Mouse (Mus musculus) left cerebral cortex, adult 8-10 months (tissue): ENCODE data around the gene Olfr1315-ps1. TPM values are rescaled to one million over a fixed set of nuclear protein-coding genes. Genes with fewer than 3 reads are reported as not detected.

Experiments
- DNase-seq, 2 experiments: peaks; one replicate each; pipeline ENCODE4 v3.0.0; 2022; ENCODE audit warnings: low spot score in 2 of 2
- total RNA-seq, 4 experiments: library from RNA; stranded (reverse); gene quantifications; 2 replicates each; pipeline ENCODE4 v1.2.4; 2022

The Olfr1315-ps1 gene
- not detected for total RNA-seq

GRCm38 (mm10) chr2:112115340-112115739 is at the start of gene Olfr1315-ps1:
TSS of gene Olfr1315-ps1 (minus strand) at chr2:112115440.
- DNase-seq: no peak

GRCm38 (mm10) chr2:112153898-112154297 is 38.7 kb upstream of the Olfr1315-ps1 start, which contains the start of gene Olfr1318:
TSS of gene Olfr1318 (plus strand) at chr2:112154198.
- no peak for DNase-seq

GRCm38 (mm10) chr2:112140029-112140428 is 24.8 kb upstream of the Olfr1315-ps1 start, which contains the start of gene Olfr1317:
TSS of gene Olfr1317 (plus strand) at chr2:112140329.
- DNase-seq: no peak

- DNase-seq: no peak
Observed at GRCm38 (mm10) chr2:112134877-112135276, 19.6 kb upstream of the Olfr1315-ps1 start, which contains the start of gene Olfr1316. TSS of gene Olfr1316 (minus strand) at chr2:112134977.

- DNase-seq: no peak
Observed at GRCm38 (mm10) chr2:112096681-112097080, 18.6 kb downstream of the Olfr1315-ps1 start, which contains the start of gene Olfr1314. TSS of gene Olfr1314 (minus strand) at chr2:112096781.

GRCm38 (mm10) chr2:112077743-112078142 is 37.5 kb downstream of the Olfr1315-ps1 start, which contains the start of gene Olfr1313:
TSS of gene Olfr1313 (minus strand) at chr2:112077843.
- no peak for DNase-seq

Other genes starting within 250 kb of the Olfr1315-ps1 start
- gene Olfr1305, start 238.3 kb downstream of the Olfr1315-ps1 start, total RNA-seq: not detected
- not detected for gene Olfr1306, start 199.2 kb downstream of the Olfr1315-ps1 start, total RNA-seq
- gene Olfr1307, start 166.0 kb downstream of the Olfr1315-ps1 start, total RNA-seq: under 1 TPM; 0.02 to 0.04 (median 0.03) TPM
- gene Olfr1308, start 150.5 kb downstream of the Olfr1315-ps1 start, total RNA-seq: not detected
- not detected for gene Olfr1309, start 125.2 kb downstream of the Olfr1315-ps1 start, total RNA-seq
- not detected for gene Olfr1310, start 102.7 kb downstream of the Olfr1315-ps1 start, total RNA-seq
- not detected for gene Olfr1311, start 91.0 kb downstream of the Olfr1315-ps1 start, total RNA-seq
- not detected for gene Olfr1312, start 65.2 kb downstream of the Olfr1315-ps1 start, total RNA-seq
- not detected for gene Olfr1313, start 37.6 kb downstream of the Olfr1315-ps1 start, total RNA-seq
- not detected for gene Olfr1314, start 18.7 kb downstream of the Olfr1315-ps1 start, total RNA-seq
- gene Olfr1316, start 19.5 kb upstream of the Olfr1315-ps1 start, total RNA-seq: not detected
- not detected for gene Olfr1317, start 24.9 kb upstream of the Olfr1315-ps1 start, total RNA-seq
- gene Olfr1318, start 38.8 kb upstream of the Olfr1315-ps1 start, total RNA-seq: not detected
- 100 to 1,000 TPM; 153 to 175 (median 161) TPM for gene Lpcat4, start 124.0 kb upstream of the Olfr1315-ps1 start, total RNA-seq
- under 1 TPM in 1 of 4 experiments, not detected in 3; 0.09 TPM for gene Nutm1, start 143.9 kb upstream of the Olfr1315-ps1 start, total RNA-seq
- 10 to 100 TPM; 49.0 to 56.9 (median 52.8) TPM for gene Nop10, start 146.5 kb upstream of the Olfr1315-ps1 start, total RNA-seq
- 100 to 1,000 TPM; 105 to 127 (median 118) TPM for gene Slc12a6, start 150.4 kb upstream of the Olfr1315-ps1 start, total RNA-seq
- gene Gm21985, start 150.9 kb upstream of the Olfr1315-ps1 start, total RNA-seq: 1 to 10 TPM; 1.9 to 4.3 (median 2.9) TPM